Mouse (Mus musculus) kidney, adult 2 months (tissue): ENCODE results near the gene Tnxb.

Source experiments
- CTCF ChIP-seq: fragments of 200-500 bp; conservative IDR thresholded peaks from 2 replicates; pipeline ENCODE4 v1.5.1; 2011; ENCODE audit warnings: low read depth, mild to moderate bottlenecking, control low read depth, low read length, moderate library complexity, mixed read lengths; ENCODE audit not compliant: insufficient read depth, insufficient read length
- POLR2A ChIP-seq: fragments of 200-500 bp; IDR thresholded peaks from one replicate; pipeline ENCODE4 v1.6.1; 2011; ENCODE audit warnings: low read depth, low read length, control low read depth

DNA sequence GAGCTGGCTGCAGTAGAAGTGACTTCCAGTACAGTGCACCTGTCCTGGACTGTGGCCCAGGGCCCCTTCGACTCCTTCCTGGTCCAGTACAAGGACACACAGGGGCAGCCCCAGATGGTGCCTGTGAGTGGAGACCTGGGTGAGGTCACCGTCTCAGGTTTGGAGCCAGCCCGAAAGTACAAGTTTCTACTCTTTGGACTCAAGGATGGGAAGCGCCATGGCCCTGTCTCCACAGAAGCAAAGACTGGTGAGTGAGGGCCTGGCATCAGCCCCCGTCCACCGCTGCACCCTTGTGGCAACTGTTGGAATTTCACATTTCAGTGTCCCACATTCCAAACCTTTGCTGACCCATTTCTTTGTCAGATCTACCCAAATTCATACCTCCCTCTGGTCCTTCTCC, 42.6 kb downstream of the Tnxb start:
- TF ChIP-seq CTCF, result peak; percentile 57
- TF ChIP-seq POLR2A, result no peak
